Mouse (Mus musculus): Measurements from ENCODE around the gene Otos.

GRCm38 (mm10) chr1:92654676-92655075 is 6.0 kb upstream of the Otos start:
- TF ChIP-seq CTCF (IDR thresholded peaks at IDR 0.05; ENCODE audit: low read depth, low read length) (no peak), POLR2A (IDR thresholded peaks at IDR 0.05; ENCODE audit: borderline replicate concordance, low read depth, low read length) (no peak)
